Mouse (Mus musculus) activated CD4-positive, CD25-positive, alpha-beta regulatory T cell, adult 4 months (primary cell): Measurements from ENCODE around the gene Egfl8. TPM values are rescaled to one million over a fixed set of nuclear protein-coding genes. Genes with fewer than 3 reads are reported as not detected.

Source experiments
- ATAC-seq: one replicate; pipeline ENCODE4 v1.8.0; 2017
- polyA plus RNA-seq, 2 experiments: library from polyadenylated mRNA; unstranded; fragments of 100-300 nt; shearing (Covaris generic); gene quantifications; one replicate each; pipeline ENCODE4 v1.2.1; 2017

Gene Egfl8
- polyA plus RNA-seq, 2 experiments from 2014 or later = 1.3 to 1.9 TPM

GRCm38 (mm10) chr17:34627093-34627942, 11.5 kb upstream of the Egfl8 start:
- peak; percentile 66 for ATAC-seq

- no peak for ATAC-seq
Observed at GRCm38 (mm10) chr17:34626773-34627092, 11.0 kb upstream of the Egfl8 start.

GRCm38 (mm10) chr17:34626062-34626772, 10.4 kb upstream of the Egfl8 start:
- no peak for ATAC-seq

GRCm38 (mm10) chr17:34624981-34625380, 9.2 kb upstream of the Egfl8 start:
- ATAC-seq = no peak

GRCm38 (mm10) chr17:34623161-34623560, 7.4 kb upstream of the Egfl8 start:
- ATAC-seq = no peak

- ATAC-seq = no peak
Observed at GRCm38 (mm10) chr17:34621006-34621405, 5.2 kb upstream of the Egfl8 start.

- no peak for ATAC-seq
Observed at GRCm38 (mm10) chr17:34618999-34619398, 3.2 kb upstream of the Egfl8 start.

GRCm38 (mm10) chr17:34613830-34614229, 1.9 kb downstream of the Egfl8 start:
- ATAC-seq = no peak

GRCm38 (mm10) chr17:34613054-34613645, 2.6 kb downstream of the Egfl8 start:
- ATAC-seq = no peak

- no peak for ATAC-seq
Observed at GRCm38 (mm10) chr17:34611050-34611449, 4.7 kb downstream of the Egfl8 start.

GRCm38 (mm10) chr17:34607997-34608396, 7.8 kb downstream of the Egfl8 start:
- no peak for ATAC-seq

- ATAC-seq = no peak
Observed at GRCm38 (mm10) chr17:34606186-34607039, 9.4 kb downstream of the Egfl8 start.

GRCm38 (mm10) chr17:34605609-34606008, 10.2 kb downstream of the Egfl8 start:
- ATAC-seq = peak; percentile 13

- no peak for ATAC-seq
Observed at GRCm38 (mm10) chr17:34604511-34605237, 11.1 kb downstream of the Egfl8 start.

GRCm38 (mm10) chr17:34604061-34604508, 11.7 kb downstream of the Egfl8 start, which contains the start of gene Agpat1:
Gene Agpat1, plus strand, starts transcription at chr17:34604262.
- peak; percentile 73 for ATAC-seq

- ATAC-seq = peak; percentile 87
Observed at GRCm38 (mm10) chr17:34603375-34604060, 12.3 kb downstream of the Egfl8 start, which contains the start of gene Rnf5. Gene Rnf5, minus strand, starts transcription at chr17:34603690.

GRCm38 (mm10) chr17:34601796-34602195, 14.0 kb downstream of the Egfl8 start:
- ATAC-seq = no peak

- no peak for ATAC-seq
Observed at GRCm38 (mm10) chr17:34599891-34600290, 15.9 kb downstream of the Egfl8 start.

GRCm38 (mm10) chr17:34597566-34598095, 18.1 kb downstream of the Egfl8 start, which contains the start of gene Ager:
Gene Ager, plus strand, starts transcription at chr17:34597862.
- no peak for ATAC-seq

- ATAC-seq = no peak
Observed at GRCm38 (mm10) chr17:34596098-34596497, 19.7 kb downstream of the Egfl8 start.
